Mouse (Mus musculus): Measurements from ENCODE around the gene Ing2.

- TF ChIP-seq CTCF (IDR thresholded peaks at IDR 0.05; ENCODE audit: borderline replicate concordance, control insufficient read depth, extremely low read depth, insufficient read depth, low read length, poor library complexity) (peak; percentile 64; the same call in 1 of the 2 replicates), POLR2A (IDR thresholded peaks at IDR 0.05; ENCODE audit: control insufficient read depth, extremely low read depth, insufficient read depth, low read length, poor library complexity) (peak; percentile 83)
Measured at GRCm38 (mm10) chr8:47713761-47714745, 38.7 kb upstream of the Ing2 start, which contains the start of gene Cdkn2aip.
